Mouse (Mus musculus) spleen, adult 12 weeks (tissue): ENCODE measurements around the gene Ylpm1.
A peak's percentile ranks its signal among the peaks of the same experiment; 100 is the strongest.

Experiments
- DNase-seq: peaks from one replicate; pipeline ENCODE4 v3.0.0; 2022; ENCODE audit warnings: low spot score

The Ylpm1 gene

DNA sequence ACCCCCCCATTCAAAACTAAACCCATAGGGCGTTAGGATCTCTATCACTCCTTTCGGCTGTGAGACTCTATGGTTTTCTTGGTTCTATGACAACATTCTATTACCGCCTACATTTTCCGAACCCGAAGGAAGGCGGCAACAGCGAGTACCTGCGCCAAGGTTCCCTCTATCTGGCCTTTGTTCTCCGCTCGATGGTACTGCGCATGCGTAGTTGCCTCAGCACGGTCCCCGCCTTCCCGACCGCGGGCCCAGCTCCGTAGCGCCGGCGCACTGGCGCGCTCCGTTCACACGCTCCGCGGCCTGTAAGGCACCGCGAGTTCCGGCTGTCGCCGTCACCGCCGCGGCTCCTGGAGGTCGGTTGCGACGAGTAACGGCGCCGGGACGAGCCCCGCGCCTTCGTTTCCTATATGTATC lies at the start of gene Ylpm1:
Ylpm1 (plus strand) TSS at position 239 of the 414 bp plus-strand sequence.
- peak; percentile 88 for DNase-seq

DNA sequence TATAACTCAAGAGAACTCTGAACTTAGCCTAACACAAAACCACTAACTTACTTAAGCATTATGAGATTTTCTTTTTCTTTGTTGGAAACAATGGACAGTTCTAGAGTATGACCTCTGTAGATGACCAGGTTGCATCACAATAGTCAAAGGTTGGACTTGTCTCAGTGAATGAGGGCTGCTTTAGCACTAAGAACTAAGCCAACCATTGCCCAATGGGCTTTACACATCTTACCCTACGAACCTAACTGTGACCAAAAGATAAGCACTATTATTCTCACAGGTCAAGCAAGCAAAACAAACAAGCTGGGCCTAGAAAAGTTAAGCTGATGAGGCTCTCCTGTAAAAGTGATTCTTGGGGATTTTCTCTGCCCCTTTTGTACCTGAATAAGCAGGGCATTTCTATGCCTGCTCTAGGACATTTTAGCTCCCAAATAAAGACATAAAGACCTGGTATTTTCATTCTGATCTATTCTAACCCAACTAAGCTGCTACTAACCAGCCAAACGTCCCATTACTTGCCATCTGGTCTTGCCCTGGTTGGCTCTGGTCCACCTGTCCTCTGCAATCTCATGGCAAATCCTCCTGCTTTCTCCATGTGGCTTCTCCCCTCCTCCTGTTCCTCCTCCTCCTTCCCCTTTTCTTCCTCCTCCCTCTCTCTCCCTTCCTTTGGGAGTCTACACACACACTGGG lies 48.1 kb upstream of the Ylpm1 start:
- no peak for DNase-seq

DNA sequence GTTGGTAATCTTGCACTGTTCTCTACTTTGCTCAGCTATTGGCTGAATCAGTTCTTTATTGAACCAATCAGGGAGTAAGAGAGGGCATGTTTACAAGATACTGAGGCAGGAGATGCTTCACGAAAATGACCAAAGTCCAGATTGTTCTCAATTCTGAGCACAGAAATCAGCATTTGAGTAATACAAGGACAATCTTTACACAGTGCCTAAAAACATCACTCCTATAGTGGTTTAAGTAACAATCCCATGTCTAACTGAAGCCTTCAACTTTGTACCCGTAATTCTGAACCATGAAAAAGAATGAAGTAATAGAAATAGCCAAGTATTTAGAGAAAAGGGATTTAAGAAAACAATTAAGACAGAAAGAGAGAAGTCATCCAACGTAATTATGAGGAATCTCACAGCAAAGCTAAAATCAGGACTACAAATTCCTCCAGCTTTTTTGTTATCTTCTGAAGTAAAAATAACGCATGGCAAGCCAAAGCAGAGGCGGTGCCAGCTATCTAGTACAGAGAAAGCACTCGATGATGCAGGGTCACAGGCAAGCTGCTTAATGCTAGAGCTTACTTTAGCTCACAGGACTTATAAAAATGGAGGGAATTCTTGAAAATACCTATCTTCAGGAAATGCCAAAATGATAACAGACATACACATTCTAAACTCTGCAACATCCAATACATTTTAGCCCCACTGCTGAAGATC lies 47.4 kb upstream of the Ylpm1 start:
- DNase-seq: no peak

DNA sequence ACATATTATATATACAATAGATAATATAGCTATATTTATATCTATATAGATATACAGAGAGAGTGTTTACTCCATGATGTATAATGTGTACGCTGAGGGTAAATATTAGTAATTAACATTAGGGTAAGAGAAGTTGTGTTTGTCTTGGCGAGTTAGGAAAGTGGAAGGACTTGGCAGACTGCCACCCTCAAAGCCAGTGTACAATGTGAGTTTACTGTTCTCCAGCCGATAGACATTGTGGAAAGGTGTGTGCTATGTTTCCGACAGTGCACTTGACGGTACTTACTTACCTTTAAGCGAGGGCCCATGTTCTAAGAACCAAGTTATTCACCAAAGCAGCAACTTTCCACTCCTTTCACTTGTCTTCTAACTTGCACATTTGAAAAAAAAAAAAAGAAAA lies 45.4 kb upstream of the Ylpm1 start:
- DNase-seq: no peak

DNA sequence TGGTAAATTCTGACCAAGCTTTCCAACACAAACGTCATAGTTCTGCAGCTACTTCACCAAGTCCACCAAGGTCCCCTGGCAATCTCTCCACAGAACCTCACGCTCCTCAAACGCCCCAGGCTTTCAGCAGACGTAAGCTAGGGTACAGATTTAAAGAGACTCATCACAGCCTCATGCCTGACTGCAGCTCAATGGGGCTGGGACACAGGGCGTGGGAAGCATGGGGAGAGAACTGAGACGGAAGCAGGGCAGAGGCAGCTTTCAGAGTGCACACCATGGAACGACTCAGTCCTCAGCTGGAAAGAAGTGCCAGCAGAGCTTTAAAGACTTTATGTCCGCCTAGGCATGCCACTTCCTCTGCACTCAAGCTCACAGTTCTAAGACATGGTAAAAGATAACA lies 44.6 kb upstream of the Ylpm1 start:
- DNase-seq: no peak

DNA sequence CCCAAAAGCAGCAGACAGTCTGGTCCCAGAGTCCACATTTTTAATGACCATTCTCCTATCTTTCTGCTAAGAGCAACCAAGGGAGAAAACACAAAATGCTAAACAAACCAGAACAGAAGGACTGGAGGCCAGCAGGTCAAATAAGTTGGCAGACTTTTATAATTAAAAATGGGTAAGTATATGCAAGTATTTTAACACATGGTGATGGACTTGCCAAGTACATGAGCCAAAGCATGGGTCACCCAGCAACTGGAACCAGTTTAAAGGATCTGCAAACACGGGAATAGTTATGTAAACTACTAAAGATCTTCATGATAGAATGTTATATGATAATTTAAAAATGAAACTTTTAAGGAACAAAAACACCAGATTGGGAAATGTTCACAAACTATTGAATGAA lies 43.8 kb upstream of the Ylpm1 start:
- DNase-seq: no peak

DNA sequence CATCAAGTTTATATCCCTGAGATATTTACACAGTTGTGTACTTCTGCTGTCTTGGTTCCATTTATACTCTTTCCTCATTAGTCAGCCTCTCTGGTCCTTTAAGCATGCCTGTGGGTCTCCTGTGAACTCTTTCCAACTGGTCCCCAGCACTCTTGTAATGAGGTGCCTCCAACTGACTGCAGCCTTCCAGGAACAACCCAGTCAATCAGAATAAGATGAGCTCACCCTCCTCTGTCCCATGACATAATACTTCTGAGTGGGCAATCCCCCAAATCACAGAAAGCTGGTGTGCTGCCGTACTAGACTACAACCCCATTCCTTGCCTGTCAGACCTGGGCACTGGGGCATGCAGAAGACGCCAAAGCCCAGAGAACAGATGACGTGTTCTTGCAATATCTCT lies 39.8 kb upstream of the Ylpm1 start:
- DNase-seq: no peak

DNA sequence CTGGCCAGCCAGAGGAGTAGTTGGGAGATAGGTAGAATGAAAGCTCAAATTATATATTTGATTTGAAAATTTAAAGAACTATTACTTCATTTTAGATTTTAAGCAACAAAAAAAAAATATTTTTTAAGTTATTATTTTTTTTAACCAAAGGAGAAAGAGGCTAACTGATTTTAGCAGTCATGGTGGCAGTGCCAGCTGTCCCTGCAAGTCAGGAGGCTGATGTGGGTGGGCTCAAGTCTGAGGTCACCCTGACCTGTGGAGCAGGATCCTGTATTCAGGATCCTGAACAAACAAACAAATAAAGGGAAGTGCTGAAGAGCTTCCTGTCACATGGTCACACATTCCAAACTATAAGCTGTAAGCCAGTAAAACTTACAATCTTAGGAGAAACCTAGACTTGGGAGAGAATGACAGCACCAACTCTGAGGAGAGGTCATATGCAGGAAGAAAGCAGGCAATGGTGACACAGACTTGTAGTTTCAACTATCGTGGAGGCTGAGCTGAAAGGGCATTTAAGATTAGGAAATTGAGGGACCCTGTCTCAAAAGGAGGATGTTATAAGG lies 37.2 kb upstream of the Ylpm1 start:
- DNase-seq: no peak

DNA sequence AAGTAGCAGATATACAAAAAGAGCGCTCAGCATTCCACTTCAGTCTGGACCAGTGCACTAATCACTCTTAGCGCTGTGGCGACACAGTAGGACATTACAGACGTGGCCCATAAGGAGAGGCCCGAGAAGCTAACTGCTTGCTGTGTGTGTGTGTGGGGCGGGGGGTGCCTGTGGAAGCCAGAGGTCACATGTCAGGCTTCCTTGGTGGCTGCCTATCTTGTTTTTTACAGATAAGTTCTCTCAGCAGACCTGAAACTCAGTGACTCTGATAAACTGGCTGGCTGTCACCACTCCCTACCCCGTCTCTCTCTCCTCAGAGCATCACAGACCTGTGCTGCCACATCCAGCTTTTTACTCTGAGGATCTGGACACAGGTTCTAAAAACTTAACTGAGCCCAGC lies 33.5 kb upstream of the Ylpm1 start:
- DNase-seq: peak; percentile 38

DNA sequence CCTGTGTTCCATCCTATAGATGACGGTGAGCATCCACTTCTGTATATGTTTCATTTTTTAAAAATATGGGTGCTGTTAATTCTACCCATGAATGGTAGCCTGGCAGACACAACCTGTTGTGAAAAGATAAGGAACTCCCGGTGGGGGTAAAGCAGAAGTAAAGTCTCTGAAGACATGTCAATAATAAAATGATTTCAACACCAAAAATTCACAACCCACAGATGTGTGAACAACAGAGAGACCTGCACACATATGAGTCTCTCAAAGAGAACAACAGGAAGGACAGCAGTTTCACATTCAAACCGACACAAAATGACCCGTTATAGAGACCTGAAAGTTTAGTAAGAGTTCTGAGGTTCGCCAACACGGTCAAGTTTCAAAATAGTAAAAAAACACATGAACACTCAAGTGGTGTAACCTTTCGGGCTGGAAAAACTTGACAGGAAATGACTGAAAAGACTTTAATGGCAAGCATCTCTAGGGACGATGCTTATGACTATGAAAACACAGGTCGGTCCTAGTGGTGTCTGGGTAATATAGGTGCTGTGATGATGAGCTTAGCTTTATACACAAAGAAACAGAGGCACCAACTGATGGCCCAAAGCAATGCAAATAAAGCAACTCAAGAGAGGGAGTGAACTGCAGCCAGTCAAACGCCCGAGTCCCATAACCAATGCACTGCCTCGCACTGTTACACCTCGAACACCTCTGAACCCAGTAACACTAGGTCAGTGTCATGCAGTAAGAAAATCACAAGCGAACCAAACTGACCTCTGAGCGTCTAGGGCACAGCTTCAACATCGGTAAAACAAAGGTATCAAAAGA lies 27.1 kb upstream of the Ylpm1 start:
- DNase-seq: peak; percentile 12

DNA sequence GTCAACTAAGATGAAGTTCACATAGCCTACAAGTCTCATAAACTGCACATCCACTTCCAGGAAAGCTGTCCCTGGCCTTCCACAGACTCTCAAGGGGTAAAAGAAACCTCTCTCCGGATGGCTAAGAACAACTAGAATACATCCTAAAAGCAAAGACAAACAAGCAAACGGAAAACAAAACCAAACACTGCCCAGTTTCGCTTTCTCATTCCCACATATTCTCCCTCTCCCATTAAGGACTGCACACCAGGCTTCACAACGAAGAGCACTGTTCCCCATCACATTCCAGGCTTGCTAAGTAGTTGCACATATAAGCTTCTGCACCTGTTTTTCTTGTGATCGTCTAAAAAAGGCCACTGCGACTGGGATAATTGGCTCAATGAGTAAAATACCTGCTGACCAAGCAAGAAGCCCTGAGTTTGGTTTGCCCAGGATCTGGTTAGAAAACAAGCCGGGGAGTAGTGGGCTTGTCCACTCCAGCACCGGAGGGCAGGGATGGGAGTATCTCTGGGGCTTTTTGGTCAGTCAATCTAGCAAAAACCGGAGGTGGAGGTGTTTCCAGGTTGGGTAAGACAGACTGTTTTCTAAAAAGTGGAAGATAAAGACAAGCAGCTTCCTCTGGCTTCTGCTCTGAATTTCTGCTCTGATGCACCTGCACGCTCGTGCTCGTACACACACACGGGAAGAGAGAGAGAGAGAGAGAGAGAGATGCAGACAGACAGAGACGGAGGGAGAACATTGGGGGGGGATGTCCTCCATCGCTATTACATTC lies 26.3 kb upstream of the Ylpm1 start:
- DNase-seq: peak; percentile 39

DNA sequence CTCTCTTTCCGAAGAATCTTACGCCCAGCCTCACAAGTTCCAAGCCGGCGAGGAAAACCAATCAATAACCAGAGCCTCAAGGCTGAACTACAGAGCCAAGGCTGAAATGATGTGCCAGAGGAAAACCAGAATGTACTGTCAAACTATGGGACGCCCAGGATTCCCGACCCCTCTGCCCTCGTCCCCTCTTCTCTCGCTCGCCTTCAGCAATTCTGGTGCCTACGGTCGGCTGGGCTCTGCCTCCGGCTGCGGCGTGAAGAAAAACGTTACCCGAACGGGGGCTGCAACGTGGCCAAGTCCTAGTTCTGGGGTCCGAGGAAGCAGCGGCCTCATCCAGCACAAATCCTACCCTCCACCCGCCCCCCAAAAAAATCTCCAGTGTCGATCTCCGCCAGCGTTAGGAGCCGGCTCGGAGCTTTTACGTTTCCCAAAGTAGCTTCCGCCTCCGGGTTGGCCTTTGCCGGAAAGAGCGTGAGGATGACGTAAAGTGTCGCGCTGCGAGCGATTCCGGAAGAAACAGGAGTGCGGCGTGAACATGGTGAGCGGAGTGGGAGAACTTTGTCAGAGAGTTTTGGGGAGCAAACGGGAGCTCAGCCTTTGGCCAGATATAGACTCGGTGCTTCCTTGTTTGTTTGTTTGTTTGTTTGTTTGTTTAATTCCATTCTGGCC lies 25.6 kb upstream of the Ylpm1 start, which contains the start of the genes Fcf1 and Arel1:
Fcf1 (plus strand) TSS at position 470 of the 669 bp plus-strand sequence.
Arel1 (minus strand) TSS at position 473 of the 669 bp plus-strand sequence.
- DNase-seq: peak; percentile 87

DNA sequence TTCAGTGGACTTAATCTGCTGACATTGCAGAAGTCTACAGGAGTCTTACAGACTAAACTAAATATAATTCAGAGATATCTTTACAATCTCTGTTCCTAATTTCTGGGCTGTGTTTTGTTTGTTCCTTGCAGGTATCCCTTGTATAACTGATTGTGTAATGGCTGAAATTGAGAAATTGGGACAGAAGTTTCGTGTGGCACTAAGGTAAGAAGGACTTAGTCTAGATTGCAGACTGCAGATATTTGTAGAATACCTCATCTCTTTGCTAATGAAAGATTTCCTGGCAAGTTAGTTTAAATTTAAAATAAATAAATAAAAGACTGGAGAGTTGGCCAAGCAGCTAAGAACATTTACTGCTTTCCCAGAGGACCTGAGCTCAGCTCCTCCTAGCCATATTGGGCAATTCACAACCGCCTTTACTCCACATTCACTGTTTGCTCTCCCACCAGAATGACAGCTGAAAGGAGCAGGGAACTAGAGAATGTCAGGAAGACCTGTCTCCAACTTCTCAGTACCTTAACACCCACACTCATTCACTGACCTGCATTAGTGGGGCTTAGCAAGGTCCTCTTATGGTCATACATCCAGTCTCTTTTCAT lies 16.8 kb upstream of the Ylpm1 start:
- no peak for DNase-seq

DNA sequence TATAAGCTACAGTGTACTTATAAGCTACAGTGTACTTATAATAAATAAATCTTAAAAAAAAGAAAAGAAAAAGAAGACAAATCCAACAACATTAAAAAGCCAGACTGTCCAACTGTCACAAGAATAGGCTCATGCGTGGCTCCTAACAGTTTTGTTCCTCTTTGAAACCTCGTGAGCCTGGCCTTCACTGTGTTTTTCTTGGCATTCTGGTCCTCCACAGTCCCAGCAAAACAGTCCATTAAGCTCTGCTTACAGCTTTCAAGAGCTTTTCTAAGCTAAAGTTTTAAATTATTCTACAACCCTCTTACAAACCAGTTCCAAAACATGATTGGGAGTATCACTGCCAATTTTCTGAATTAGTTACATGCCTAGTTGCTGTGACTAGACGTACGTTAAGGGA lies 6.7 kb upstream of the Ylpm1 start:
- DNase-seq: no peak

DNA sequence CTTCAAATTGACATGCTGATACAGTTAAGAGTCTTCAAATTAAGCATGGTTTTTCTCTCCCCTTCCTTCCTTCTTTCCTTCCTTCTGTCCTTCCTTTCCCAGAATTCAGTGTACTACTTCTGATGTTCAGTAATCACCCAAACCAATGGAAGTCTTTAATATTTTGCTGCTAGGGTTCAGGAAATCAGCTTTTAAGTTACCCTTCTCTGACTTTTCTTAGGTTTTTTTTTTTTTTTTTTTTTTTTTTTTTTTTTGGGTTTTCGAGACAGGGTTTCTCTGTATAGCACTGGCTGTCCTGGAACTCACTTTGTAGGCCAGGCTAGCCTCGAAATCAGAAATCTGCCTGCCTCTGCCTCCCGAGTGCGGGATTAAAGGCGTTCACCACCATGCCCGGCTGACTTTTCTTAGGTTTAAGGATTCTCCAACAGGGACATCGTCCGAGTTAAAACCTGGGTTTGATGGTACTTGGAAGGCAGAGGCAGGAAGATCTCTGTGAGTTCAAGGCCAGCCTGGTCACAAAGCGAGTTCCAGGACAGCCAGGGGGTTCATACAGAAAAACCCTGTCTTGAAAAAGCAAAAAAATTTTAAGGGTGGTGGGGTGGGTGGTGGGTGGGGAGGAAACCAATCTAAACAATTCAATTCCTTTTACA lies 884 bp upstream of the Ylpm1 start:
- DNase-seq: no peak

DNA sequence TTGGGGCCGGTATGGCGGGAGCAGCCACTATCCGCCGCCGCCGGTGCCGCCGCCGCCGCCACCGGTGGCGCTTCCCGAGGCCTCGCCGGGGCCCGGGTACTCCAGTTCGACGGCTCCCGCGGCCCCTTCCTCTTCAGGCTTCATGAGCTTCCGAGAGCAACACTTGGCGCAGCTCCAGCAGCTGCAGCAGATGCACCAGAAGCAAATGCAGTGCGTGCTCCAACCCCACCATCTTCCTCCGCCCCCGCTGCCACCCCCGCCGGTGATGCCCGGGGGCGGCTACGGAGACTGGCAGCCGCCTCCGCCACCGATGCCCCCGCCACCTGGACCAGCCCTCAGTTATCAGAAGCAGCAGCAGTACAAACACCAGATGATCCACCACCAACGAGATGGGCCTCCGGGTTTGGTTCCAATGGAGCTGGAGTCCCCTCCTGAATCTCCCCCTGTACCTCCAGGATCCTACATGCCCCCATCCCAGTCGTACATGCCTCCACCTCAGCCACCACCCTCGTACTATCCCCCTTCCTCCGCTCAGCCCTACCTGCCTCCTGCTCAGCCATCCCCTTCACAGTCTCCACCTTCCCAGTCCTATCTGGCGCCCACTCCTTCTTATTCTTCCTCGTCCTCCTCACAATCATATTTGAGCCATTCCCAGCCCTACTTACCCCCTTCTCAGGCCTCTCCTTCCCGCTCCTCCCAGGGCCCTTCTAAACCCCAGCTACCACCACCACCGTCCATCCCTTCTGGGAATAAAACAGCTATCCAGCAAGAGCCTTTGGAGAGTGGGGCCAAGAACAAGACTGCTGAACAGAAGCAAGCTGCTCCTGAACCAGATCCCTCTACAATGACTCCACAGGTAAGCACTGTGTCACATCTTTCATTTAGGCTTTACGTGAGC lies 629 bp downstream of the Ylpm1 start:
- no peak for DNase-seq

DNA sequence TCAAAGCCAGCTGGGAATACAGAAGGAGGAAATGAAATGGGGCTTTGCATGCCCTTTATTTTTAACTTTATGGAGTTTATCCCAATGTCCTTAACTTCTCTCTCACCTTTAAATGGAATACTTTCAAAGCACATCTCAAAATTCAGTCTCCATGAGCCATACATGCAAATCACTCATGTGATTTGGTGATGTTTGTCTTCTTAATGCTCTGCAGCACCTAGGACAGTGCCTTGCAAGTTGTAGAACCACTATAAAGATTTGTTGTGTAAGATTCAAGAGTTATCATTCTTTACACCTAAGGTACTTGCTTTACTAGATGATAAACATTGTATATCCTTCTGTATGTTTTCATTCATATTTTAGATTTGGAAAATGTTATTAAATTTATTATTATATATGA lies 2.9 kb downstream of the Ylpm1 start:
- no peak for DNase-seq

DNA sequence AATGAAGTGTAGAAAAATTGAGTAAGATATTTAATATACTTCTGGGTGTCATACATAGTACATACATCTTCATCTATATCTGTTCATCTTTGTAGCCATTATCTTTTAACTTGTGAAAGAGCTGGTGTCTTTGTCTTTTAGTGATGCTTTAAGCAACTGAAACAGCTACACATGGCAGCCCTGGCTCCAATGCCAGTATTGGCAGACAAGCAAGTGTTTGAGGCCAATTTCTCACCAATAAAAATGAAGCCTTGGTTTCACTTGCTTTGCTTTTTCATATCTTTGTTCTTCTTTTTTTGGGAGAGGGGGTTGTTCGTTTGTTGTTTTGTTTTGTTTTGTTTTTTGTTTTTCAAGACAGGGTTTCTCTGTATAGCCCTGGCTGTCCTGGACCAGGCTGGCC lies 10.1 kb downstream of the Ylpm1 start:
- no peak for DNase-seq

DNA sequence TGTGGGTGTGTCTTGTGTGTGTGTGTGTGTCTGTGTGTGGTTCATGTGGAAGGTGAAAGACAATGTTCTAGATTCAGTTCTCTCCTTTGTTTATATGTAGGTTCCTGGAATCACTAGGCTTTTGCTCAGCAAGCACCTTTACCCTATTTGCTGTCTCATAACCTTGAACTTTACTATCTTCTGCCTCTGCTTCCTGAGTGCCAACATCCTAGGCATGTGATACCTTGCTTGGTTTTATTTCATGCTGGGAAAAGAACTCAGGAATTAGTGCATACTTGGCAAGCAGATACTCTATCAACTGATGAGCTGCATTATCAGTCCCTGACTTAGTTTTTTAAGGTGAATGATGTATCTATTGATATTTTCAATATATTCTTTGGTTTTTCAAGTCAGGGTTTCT lies 10.9 kb downstream of the Ylpm1 start:
- DNase-seq: no peak
